Mouse (Mus musculus): ENCODE results near the gene Svop. TPM values are rescaled to one million over a fixed set of nuclear protein-coding genes. Genes with fewer than 3 reads are reported as not detected.

Svop gene
- total and polyA plus RNA-seq, 2 experiments from 2014 or later: not detected

GRCm38 (mm10) chr5:113986182-113986961 is 105.0 kb downstream of the Svop start:
- 29% methylated on average over 9 of the region's 9 CpGs for WGBS
- no peaks in the 10 kb centered on the region for H3K9me3 ChIP-seq (replicated peaks; ENCODE audit: control insufficient read depth, low read length)
- peak; percentile 28 for DNase-seq (ENCODE audit: low spot score)
- no peak overlapping the region for H3K4me2 ChIP-seq (ENCODE audit: low read depth, low read length)
- peaks cover 10% of the 10 kb centered on the region; the same call in 1 of the 2 replicates for H3K36me3 ChIP-seq (replicated peaks; ENCODE audit: control insufficient read depth, insufficient read depth, low read length)
- H3K27ac ChIP-seq (ENCODE audit: low read depth): peak overlapping the region; percentile 56
- no peaks in the 10 kb centered on the region for H3K27me3 ChIP-seq (ENCODE audit: control insufficient read depth, insufficient read depth, low read length)
- H3K4me1 ChIP-seq (ENCODE audit: control insufficient read depth, insufficient read depth): peaks cover 25% of the 10 kb centered on the region
- peak; percentile 55 for ATAC-seq (ENCODE audit: insufficient read depth, low read depth)
- no peak overlapping the region for H3K4me3 ChIP-seq (ENCODE audit: low read depth, low read length)
- H3K9ac ChIP-seq (replicated peaks; ENCODE audit: low read depth, low read length): no peak overlapping the region
- TF ChIP-seq CTCF (IDR thresholded peaks at IDR 0.05; ENCODE audit: low read depth) (no peak; the same call in 1 of the 2 replicates), EP300 (IDR thresholded peaks at IDR 0.05; ENCODE audit: low read depth) (0 out of 2 replicates have a peak, but pooled peaks have one; percentile 27)

- Histone ChIP-seq H3K9me3 (replicated peaks; ENCODE audit: control insufficient read depth, low read length) (no peaks in the 10 kb centered on the region), H3K4me2 (ENCODE audit: low read depth, low read length) (no peak overlapping the region), H3K36me3 (replicated peaks; ENCODE audit: control insufficient read depth, insufficient read depth, low read length) (peaks cover 5% of the 10 kb centered on the region; the same call in 1 of the 2 replicates), H3K9ac (replicated peaks; ENCODE audit: low read depth, low read length) (no peak overlapping the region), H3K4me3 (ENCODE audit: low read depth, low read length) (no peak overlapping the region), H3K4me1 (ENCODE audit: control insufficient read depth, insufficient read depth) (peaks cover 22% of the 10 kb centered on the region), H3K27ac (ENCODE audit: low read depth) (peak overlapping the region; percentile 56), H3K27me3 (ENCODE audit: control insufficient read depth, insufficient read depth, low read length) (no peaks in the 10 kb centered on the region)
- 54% methylated on average over 2 of the region's 2 CpGs for WGBS
- DNase-seq (ENCODE audit: low spot score) (no peak), ATAC-seq (ENCODE audit: insufficient read depth, low read depth) (no peak)
- no peak for TF ChIP-seq EP300 (IDR thresholded peaks at IDR 0.05; ENCODE audit: low read depth)
- no peak for TF ChIP-seq CTCF (IDR thresholded peaks at IDR 0.05; ENCODE audit: low read depth)
These were observed 105.6 kb downstream of the Svop start for GRCm38 (mm10) chr5:113985737-113986136.

GRCm38 (mm10) chr5:113984025-113984740 is 107.2 kb downstream of the Svop start:
- no peak overlapping the region for H3K27ac ChIP-seq (ENCODE audit: low read depth)
- no peak overlapping the region for H3K9ac ChIP-seq (replicated peaks; ENCODE audit: low read depth, low read length)
- WGBS: 75% methylated on average over 13 of the region's 13 CpGs
- no peak overlapping the region for H3K4me3 ChIP-seq (ENCODE audit: low read depth, low read length)
- peaks cover 22% of the 10 kb centered on the region for H3K4me1 ChIP-seq (ENCODE audit: control insufficient read depth, insufficient read depth)
- DNase-seq (ENCODE audit: low spot score): no peak
- H3K36me3 ChIP-seq (replicated peaks; ENCODE audit: control insufficient read depth, insufficient read depth, low read length): peaks cover 5% of the 10 kb centered on the region; the same call in 1 of the 2 replicates
- no peak for ATAC-seq (ENCODE audit: insufficient read depth, low read depth)
- no peaks in the 10 kb centered on the region for H3K27me3 ChIP-seq (ENCODE audit: control insufficient read depth, insufficient read depth, low read length)
- no peak overlapping the region for H3K4me2 ChIP-seq (ENCODE audit: low read depth, low read length)
- no peaks in the 10 kb centered on the region for H3K9me3 ChIP-seq (replicated peaks; ENCODE audit: control insufficient read depth, low read length)
- no peak for TF ChIP-seq CTCF (IDR thresholded peaks at IDR 0.05; ENCODE audit: low read depth)
- no peak for TF ChIP-seq EP300 (IDR thresholded peaks at IDR 0.05; ENCODE audit: low read depth)

- Histone ChIP-seq H3K4me1 (ENCODE audit: control insufficient read depth, insufficient read depth) (peaks cover 22% of the 10 kb centered on the region), H3K36me3 (replicated peaks; ENCODE audit: control insufficient read depth, insufficient read depth, low read length) (peaks cover 2% of the 10 kb centered on the region; the same call in 1 of the 2 replicates), H3K4me2 (ENCODE audit: low read depth, low read length) (no peak overlapping the region), H3K4me3 (ENCODE audit: low read depth, low read length) (no peak overlapping the region), H3K9ac (replicated peaks; ENCODE audit: low read depth, low read length) (no peak overlapping the region), H3K27me3 (ENCODE audit: control insufficient read depth, insufficient read depth, low read length) (no peaks in the 10 kb centered on the region), H3K9me3 (replicated peaks; ENCODE audit: control insufficient read depth, low read length) (no peaks in the 10 kb centered on the region), H3K27ac (ENCODE audit: low read depth) (no peak overlapping the region)
- ATAC-seq (ENCODE audit: insufficient read depth, low read depth) (no peak), DNase-seq (ENCODE audit: low spot score) (no peak)
- 30% methylated on average over 6 of the region's 6 CpGs for WGBS
- TF ChIP-seq CTCF (IDR thresholded peaks at IDR 0.05; ENCODE audit: low read depth) (no peak), EP300 (IDR thresholded peaks at IDR 0.05; ENCODE audit: low read depth) (no peak)
These were observed 107.8 kb downstream of the Svop start for GRCm38 (mm10) chr5:113983541-113983940.

GRCm38 (mm10) chr5:113981843-113982242 is 109.5 kb downstream of the Svop start:
- Histone ChIP-seq H3K9me3 (replicated peaks; ENCODE audit: control insufficient read depth, low read length) (no peaks in the 10 kb centered on the region), H3K9ac (replicated peaks; ENCODE audit: low read depth, low read length) (no peak overlapping the region), H3K4me3 (ENCODE audit: low read depth, low read length) (no peak overlapping the region), H3K4me2 (ENCODE audit: low read depth, low read length) (no peak overlapping the region), H3K4me1 (ENCODE audit: control insufficient read depth, insufficient read depth) (peaks cover 21% of the 10 kb centered on the region), H3K27me3 (ENCODE audit: control insufficient read depth, insufficient read depth, low read length) (no peaks in the 10 kb centered on the region), H3K27ac (ENCODE audit: low read depth) (no peak overlapping the region), H3K36me3 (replicated peaks; ENCODE audit: control insufficient read depth, insufficient read depth, low read length) (peaks cover 9% of the 10 kb centered on the region; the same call in 1 of the 2 replicates)
- ATAC-seq (ENCODE audit: insufficient read depth, low read depth) (no peak), DNase-seq (ENCODE audit: low spot score) (no peak)
- WGBS: 62% methylated on average over 8 of the region's 8 CpGs
- TF ChIP-seq CTCF (IDR thresholded peaks at IDR 0.05; ENCODE audit: low read depth) (no peak), EP300 (IDR thresholded peaks at IDR 0.05; ENCODE audit: low read depth) (no peak)
